Mouse (Mus musculus) limb, embryonic 13.5 days (tissue): ENCODE results near the gene Prcd. TPM values are rescaled to one million over a fixed set of nuclear protein-coding genes. Genes with fewer than 3 reads are reported as not detected.

ENCODE experiments used
- ATAC-seq: fragments of 200-750 bp; cut with Nextera tagmentation; 2 replicates; pipeline ENCODE4 v1.8.0; 2017; ENCODE audit warnings: low read depth, moderate number of reproducible peaks, moderate TSS enrichment; ENCODE audit not compliant: low FRiP score
- H3K27ac ChIP-seq: fragments of 300-500 bp; sonication (generic); 2 replicates; pipeline ENCODE4 v1.5.1; 2015; ENCODE audit warnings: inconsistent platforms, mild to moderate bottlenecking, moderate library complexity
- H3K27me3 ChIP-seq: fragments of 300-500 bp; sonication (generic); 2 replicates; pipeline ENCODE4 v1.6.1; 2015; ENCODE audit warnings: mild to moderate bottlenecking, inconsistent platforms
- H3K36me3 ChIP-seq: fragments of 300-500 bp; sonication (generic); 2 replicates; pipeline ENCODE4 v1.6.1; 2015; ENCODE audit warnings: inconsistent platforms, mild to moderate bottlenecking, moderate library complexity
- H3K4me1 ChIP-seq: fragments of 300-500 bp; sonication (generic); 2 replicates; pipeline ENCODE4 v1.6.1; 2015; ENCODE audit warnings: inconsistent platforms
- H3K4me2 ChIP-seq: fragments of 300-500 bp; sonication (generic); replicated peaks from 2 replicates; pipeline ENCODE4 v1.6.1; 2015; ENCODE audit warnings: inconsistent platforms, mild to moderate bottlenecking, moderate library complexity
- H3K4me3 ChIP-seq: fragments of 300-500 bp; sonication (generic); 2 replicates; pipeline ENCODE4 v1.5.1; 2015; ENCODE audit warnings: moderate library complexity, mild to moderate bottlenecking, inconsistent platforms
- H3K9ac ChIP-seq: fragments of 300-500 bp; sonication (generic); 2 replicates; pipeline ENCODE4 v1.6.1; 2015; ENCODE audit warnings: mild to moderate bottlenecking, inconsistent platforms
- H3K9me3 ChIP-seq: fragments of 300-500 bp; sonication (generic); 2 replicates; pipeline ENCODE4 v1.6.1; 2016; ENCODE audit warnings: inconsistent platforms
- WGBS: fragments of 180-500 bp; shearing (Covaris S2); methylation state at CpG from one replicate; pipeline ENCODE4 v1.1.7; 2015; 5-methylcytosine and 5-hydroxymethylcytosine counted together
- polyA plus RNA-seq: library from polyadenylated mRNA; unstranded; fragments of >200 nt; fragmentation: Nextera tagmentation; extraction: Ambion mirVana; gene quantifications from 2 replicates; pipeline ENCODE4 v1.2.1, GENCODE M21; 2015

Gene Prcd
- polyA plus RNA-seq, 1 experiment from 2014 or later = 0.83 TPM

GRCm38 (mm10) chr11:116714052-116714451, 60.7 kb downstream of the Prcd start:
- WGBS = 86% methylated on average over 12 of the region's 12 CpGs
- H3K27ac ChIP-seq = no peak overlapping the region
- no peak for ATAC-seq

More at GRCm38 (mm10) chr11:116714052-116714451, 60.7 kb downstream of the Prcd start:
- Histone ChIP-seq H3K4me3 (no peak overlapping the region), H3K4me2 (no peak overlapping the region), H3K4me1 (peaks cover 4% of the 10 kb centered on the region; the same call in 1 of the 2 replicates), H3K9ac (no peak overlapping the region), H3K9me3 (peaks cover 8% of the 10 kb centered on the region), H3K27me3 (no peaks in the 10 kb centered on the region), H3K36me3 (no peaks in the 10 kb centered on the region)

Other genes starting within 250 kb of the Prcd start
- gene Rnf157, start 240.5 kb upstream of the Prcd start, polyA plus RNA-seq = 18.6 and 18.7 TPM in 2 replicates
- gene Ubald2, start 219.4 kb upstream of the Prcd start, polyA plus RNA-seq = 28.2 and 30.2 TPM in 2 replicates
- 0.17 and 0.24 TPM in 2 replicates for gene Qrich2, start 187.3 kb upstream of the Prcd start, polyA plus RNA-seq
- 189 and 199 TPM in 2 replicates for gene Prpsap1, start 159.3 kb upstream of the Prcd start, polyA plus RNA-seq
- 2.3 and 2.9 TPM in 2 replicates for gene Sphk1, start 122.6 kb upstream of the Prcd start, polyA plus RNA-seq
- gene Ube2o, start 72.1 kb upstream of the Prcd start, polyA plus RNA-seq = 10.3 and 12.1 TPM in 2 replicates
- not detected in 2 replicates for gene Aanat, start 67.1 kb upstream of the Prcd start, polyA plus RNA-seq
- gene Rhbdf2, start 26.5 kb upstream of the Prcd start, polyA plus RNA-seq = 4.0 and 5.1 TPM in 2 replicates
- gene Cygb, start 779 bp downstream of the Prcd start, polyA plus RNA-seq = 6.0 and 7.2 TPM in 2 replicates
- gene St6galnac1, start 122.0 kb downstream of the Prcd start, polyA plus RNA-seq = not detected in 2 replicates
- 17.1 and 20.2 TPM in 2 replicates for gene Mxra7, start 174.5 kb downstream of the Prcd start, polyA plus RNA-seq
- gene Mettl23, start 189.7 kb downstream of the Prcd start, polyA plus RNA-seq = 72.2 and 79.0 TPM in 2 replicates
- 76.6 and 82.6 TPM in 2 replicates for gene Jmjd6, start 189.9 kb downstream of the Prcd start, polyA plus RNA-seq
- gene Mfsd11, start 198.9 kb downstream of the Prcd start, polyA plus RNA-seq = 44.3 and 44.8 TPM in 2 replicates
- gene Srsf2, start 199.6 kb downstream of the Prcd start, polyA plus RNA-seq = 789 and 792 TPM in 2 replicates